Comparison of ENCODE assay signal across 10 mouse cellular contexts in the genomic region with DNA sequence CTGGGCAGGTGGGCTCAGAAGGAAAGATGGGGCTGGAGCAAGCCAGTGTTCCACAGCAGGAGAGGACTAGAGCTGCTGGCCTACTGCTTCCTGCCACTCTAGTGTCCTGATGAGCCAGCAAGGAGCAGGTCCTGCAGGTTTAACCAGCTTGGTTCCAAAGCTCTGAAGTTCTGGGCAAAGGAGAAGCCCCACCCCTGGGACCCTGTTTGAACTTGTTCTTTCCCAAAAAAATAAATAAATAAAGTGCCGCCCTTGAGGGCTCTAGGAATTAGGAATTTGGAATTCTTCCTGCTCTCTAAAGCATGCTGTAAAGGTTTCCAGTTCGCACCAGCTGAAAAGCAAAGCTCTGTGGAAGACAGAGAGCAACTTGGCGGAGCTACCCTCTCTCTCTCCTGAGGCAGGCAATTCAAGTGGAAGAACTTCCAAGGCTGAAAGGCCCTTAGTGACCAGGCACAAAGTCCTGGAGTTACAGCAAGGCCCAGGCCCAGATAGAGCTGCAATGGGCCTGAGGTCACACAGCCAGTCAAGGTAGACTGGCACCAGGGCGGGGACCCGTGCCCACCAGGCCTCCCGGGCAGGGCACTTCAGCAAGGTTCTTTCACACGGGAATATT. TPM values are rescaled to one million over a fixed set of nuclear protein-coding genes. Genes with fewer than 3 reads are reported as not detected.
DNase-seq lines count a peak whose midpoint lies in the region; ATAC-seq and TF ChIP-seq lines count a peak whose summit lies in the region.
"Had no signal": no experiment of that assay in that cellular context is flagged by ENCODE, and none has a peak within 500 bp of the region (broad histone marks: within the 10 kb centered on the region; RNA-seq: fewer than 3 reads in every experiment).

No protein-coding gene starts in this region.

- no peak for DNase-seq in layer of hippocampus, adult 2 months (ENCODE audit: low spot score in 2 of 2)
- no peak for DNase-seq in layer of hippocampus, adult 18-20 months (ENCODE audit: low spot score in 2 of 2)
- peak; percentile 91 for DNase-seq in fat pad, adult 2 months (ENCODE audit: extremely low read depth, low read depth, low spot score)
- peak; percentile 75 for DNase-seq in kidney, postnatal 10 days
- peak; percentile 62 to 74 for DNase-seq in lung, postnatal 4 days
- no peak for DNase-seq in midbrain, embryonic 10.5 days (ENCODE audit: low spot score)
- DNase-seq: cerebellum, adult 11 months; thymus, postnatal 4 days had no signal

- TF ChIP-seq CTCF in layer of hippocampus, adult 2 months (conservative IDR thresholded peaks at IDR 0.05) = no peak

- no peak for ATAC-seq in cerebellum, adult (ENCODE audit: insufficient number of reproducible peaks, low FRiP score, low TSS enrichment)

- no peaks in the 10 kb centered on the region for H3K27me3 ChIP-seq in midbrain, embryonic 10.5 days (ENCODE audit: low read depth, poor library complexity, severe bottlenecking)
- H3K27me3 ChIP-seq: liver, embryonic 15.5 days had no signal

- peak overlapping the region; percentile 75; the same call in 1 of the 2 replicates for H3K27ac ChIP-seq in layer of hippocampus, adult 2 months
- no peak overlapping the region; the same call in 1 of the 2 replicates for H3K27ac ChIP-seq in midbrain, embryonic 10.5 days (replicated peaks)
- H3K27ac ChIP-seq: liver, embryonic 15.5 days had no signal

- 74% methylated on average over 7 of the region's 7 CpGs for WGBS in midbrain, embryonic 10.5 days

- H3K4me1 ChIP-seq in midbrain, embryonic 10.5 days = peaks cover 44% of the 10 kb centered on the region

- no peaks in the 10 kb centered on the region for H3K9me3 ChIP-seq in midbrain, embryonic 10.5 days (replicated peaks)
- H3K9me3 ChIP-seq: liver, embryonic 15.5 days had no signal

- H3K36me3 ChIP-seq in midbrain, embryonic 10.5 days = no peaks in the 10 kb centered on the region
- H3K36me3 ChIP-seq: liver, embryonic 15.5 days had no signal

- no peak overlapping the region for H3K4me3 ChIP-seq in layer of hippocampus, adult 2 months
- no peak overlapping the region for H3K4me3 ChIP-seq in midbrain, embryonic 10.5 days
- H3K4me3 ChIP-seq: liver, embryonic 15.5 days had no signal

RNA-seq across cellular contexts. Expression of a gene that starts 38.6 kb away (rescaled TPM):
- total RNA-seq in layer of hippocampus, adult 2 months (2021) = 10 to 100 TPM; 42.2 to 45.6 TPM
- 10 to 100 TPM; 48.4 to 53.8 TPM for total RNA-seq in layer of hippocampus, adult 18-20 months (2021)
- polyA plus RNA-seq in midbrain, embryonic 10.5 days (2016; fragmentation: Nextera tagmentation; extraction: Ambion mirVana) = 48.0 and 52.6 TPM in 2 replicates

Comparison
In these comparisons a context has a peak if more than half of its experiments do, and no peak if none do; other contexts are left out.
1. DNase-seq: peak in fat pad, adult 2 months (single experiment), kidney, postnatal 10 days (single experiment) and lung, postnatal 4 days (2 of 2); none in layer of hippocampus, adult 2 months (0 of 2), layer of hippocampus, adult 18-20 months (0 of 2) and midbrain, embryonic 10.5 days (single experiment).